Mouse (Mus musculus) limb, embryonic 12.5 days (tissue): Measurements from ENCODE around the gene Gm43552. TPM values are rescaled to one million over a fixed set of nuclear protein-coding genes. Genes with fewer than 3 reads are reported as not detected.

Experiments used
- polyA plus RNA-seq: library from polyadenylated mRNA; unstranded; fragments of >200 nt; fragmentation: Nextera tagmentation; extraction: Ambion mirVana; gene quantifications from 2 replicates; pipeline ENCODE4 v1.2.1, GENCODE M21; 2016

The Gm43552 gene
- polyA plus RNA-seq, 1 experiment from 2014 or later = not detected

Other genes starting within 250 kb of the Gm43552 start
- gene Rfc1, start 157.2 kb downstream of the Gm43552 start, polyA plus RNA-seq = 118 and 120 TPM in 2 replicates
- gene Klb, start 144.5 kb downstream of the Gm43552 start, polyA plus RNA-seq = 0.09 TPM in 1 of 2 replicates, not detected in the other
- 1,006 and 1,010 TPM in 2 replicates for gene Rpl9, start 101.4 kb downstream of the Gm43552 start, polyA plus RNA-seq
- gene Lias, start 101.3 kb downstream of the Gm43552 start, polyA plus RNA-seq = 66.7 and 67.1 TPM in 2 replicates
- gene Ugdh, start 56.9 kb downstream of the Gm43552 start, polyA plus RNA-seq = 154 and 170 TPM in 2 replicates
- 106 and 116 TPM in 2 replicates for gene Smim14, start 44.4 kb upstream of the Gm43552 start, polyA plus RNA-seq
- gene Ube2k, start 44.4 kb upstream of the Gm43552 start, polyA plus RNA-seq = 213 and 217 TPM in 2 replicates
- gene Pds5a, start 205.4 kb upstream of the Gm43552 start, polyA plus RNA-seq = 110 and 120 TPM in 2 replicates